Mouse (Mus musculus) MEL (cell line): ENCODE results near the gene Dirc2. TPM values are rescaled to one million over a fixed set of nuclear protein-coding genes. Genes with fewer than 3 reads are reported as not detected.

ENCODE experiments used
- DNase-seq: peaks from one replicate; pipeline ENCODE4 v3.0.0; 2011; ENCODE audit warnings: low read depth, low spot score
- H3K27ac ChIP-seq: 2 replicates; pipeline ENCODE4 v1.5.1; 2012; ENCODE audit warnings: low read depth, mild to moderate bottlenecking, control low read depth, low read length, moderate library complexity; ENCODE audit not compliant: control insufficient read depth
- H3K27me3 ChIP-seq, 2 experiments: fragments of 150-350 bp in 1 of 2; sonication (generic) in 1 of 2; 2 replicates each; pipeline ENCODE4 v1.6.1; 2012; ENCODE audit warnings: low read length in 2 of 2, mild to moderate bottlenecking in 2 of 2, improper control_type of control experiment in 1 of 2, moderate library complexity in 1 of 2; ENCODE audit not compliant: insufficient read depth in 2 of 2, control insufficient read depth in 1 of 2
- H3K36me3 ChIP-seq, 2 experiments: 2 replicates each; pipeline ENCODE4 v1.6.1; 2012 to 2014; ENCODE audit warnings: low read length in 2 of 2, improper control_type of control experiment in 1 of 2, inconsistent platforms in 1 of 2, mild to moderate bottlenecking in 1 of 2; ENCODE audit not compliant: insufficient read depth in 2 of 2, control insufficient read depth in 1 of 2
- H3K4me1 ChIP-seq, 2 experiments: fragments of 150-350 bp in 1 of 2; sonication (generic) in 1 of 2; 2 replicates each; pipeline ENCODE4 v1.6.1; 2012; ENCODE audit warnings: low read length in 2 of 2, improper control_type of control experiment in 1 of 2, mild to moderate bottlenecking in 1 of 2; ENCODE audit not compliant: insufficient read depth in 2 of 2, control insufficient read depth in 1 of 2
- H3K4me3 ChIP-seq, 2 experiments: fragments of 150-350 bp in 1 of 2; sonication (generic) in 1 of 2; 2 replicates each; pipeline ENCODE4 v1.5.1; 2012; ENCODE audit warnings: low read depth in 2 of 2, low read length in 2 of 2, mild to moderate bottlenecking in 2 of 2, moderate library complexity in 2 of 2, control low read depth in 1 of 2, improper control_type of control experiment in 1 of 2; ENCODE audit not compliant: control insufficient read depth in 1 of 2, insufficient read depth in 1 of 2
- H3K79me2 ChIP-seq: 2 replicates; pipeline ENCODE4 v1.6.1; 2012; ENCODE audit warnings: mild to moderate bottlenecking, low read length, moderate library complexity; ENCODE audit not compliant: control insufficient read depth, poor library complexity, insufficient read depth
- H3K9ac ChIP-seq: 2 replicates; pipeline ENCODE4 v1.6.1; 2012; ENCODE audit warnings: low read depth, mild to moderate bottlenecking, control low read depth, low read length, moderate library complexity; ENCODE audit not compliant: control insufficient read depth, poor library complexity, severe bottlenecking
- H3K9me3 ChIP-seq: fragments of 150-350 bp; sonication (generic); replicated peaks from 2 replicates; pipeline ENCODE4 v1.6.1; 2012; ENCODE audit warnings: mild to moderate bottlenecking, low read length, improper control_type of control experiment, moderate library complexity; ENCODE audit not compliant: insufficient read depth
- CHD2 ChIP-seq: IDR thresholded peaks from 2 replicates; pipeline ENCODE4 v1.6.1; 2011; ENCODE audit warnings: low read length, improper control_type of control experiment
- E2F4 ChIP-seq: IDR thresholded peaks from 2 replicates; pipeline ENCODE4 v1.6.1; 2011; ENCODE audit warnings: low read depth, low read length, improper control_type of control experiment, borderline replicate concordance
- ETS1 ChIP-seq: IDR thresholded peaks from 2 replicates; pipeline ENCODE4 v1.6.1; 2012; ENCODE audit warnings: low read depth, mild to moderate bottlenecking, inconsistent platforms, low read length, improper control_type of control experiment, moderate library complexity
- GABPA ChIP-seq: IDR thresholded peaks from 2 replicates; pipeline ENCODE4 v1.6.1; 2012; ENCODE audit warnings: low read depth, mild to moderate bottlenecking, inconsistent platforms, low read length, improper control_type of control experiment, moderate library complexity
- GATA1 ChIP-seq: IDR thresholded peaks from 2 replicates; pipeline ENCODE4 v1.6.1; 2011; ENCODE audit warnings: low read depth, low read length, improper control_type of control experiment
- HCFC1 ChIP-seq: IDR thresholded peaks from 2 replicates; pipeline ENCODE4 v1.6.1; 2012; ENCODE audit warnings: low read depth, mild to moderate bottlenecking, inconsistent platforms, low read length, improper control_type of control experiment, moderate library complexity
- JUND ChIP-seq: IDR thresholded peaks from 2 replicates; pipeline ENCODE4 v1.6.1; 2011; ENCODE audit warnings: low read depth, mild to moderate bottlenecking, improper control_type of control experiment, low read length
- KAT2A ChIP-seq: conservative IDR thresholded peaks from 2 replicates; pipeline ENCODE4 v1.6.1; 2012; ENCODE audit warnings: low read depth, low read length, improper control_type of control experiment, inconsistent platforms
- MAFK ChIP-seq: IDR thresholded peaks from 2 replicates; pipeline ENCODE4 v1.6.1; 2011; ENCODE audit warnings: low read depth, mild to moderate bottlenecking, low read length, improper control_type of control experiment, borderline replicate concordance
- MAX ChIP-seq: IDR thresholded peaks from 2 replicates; pipeline ENCODE4 v1.6.1; 2011; ENCODE audit warnings: low read length, improper control_type of control experiment
- MAZ ChIP-seq: IDR thresholded peaks from 2 replicates; pipeline ENCODE4 v1.6.1; 2012; ENCODE audit warnings: low read depth, mild to moderate bottlenecking, inconsistent platforms, low read length, improper control_type of control experiment
- MYB ChIP-seq: IDR thresholded peaks from 2 replicates; pipeline ENCODE4 v1.6.1; 2011; ENCODE audit warnings: mild to moderate bottlenecking, low read depth, low read length, improper control_type of control experiment
- MYC ChIP-seq: IDR thresholded peaks from 2 replicates; pipeline ENCODE4 v1.6.1; 2011; ENCODE audit warnings: low read depth, mild to moderate bottlenecking, low read length, improper control_type of control experiment, moderate library complexity
- NRF1 ChIP-seq: IDR thresholded peaks from 2 replicates; pipeline ENCODE4 v1.6.1; 2014; ENCODE audit warnings: low read depth, mild to moderate bottlenecking, inconsistent platforms, low read length, improper control_type of control experiment, moderate library complexity; ENCODE audit not compliant: poor library complexity, insufficient read depth, severe bottlenecking
- RAD21 ChIP-seq: IDR thresholded peaks from 2 replicates; pipeline ENCODE4 v1.6.1; 2011; ENCODE audit warnings: mild to moderate bottlenecking, low read depth, low read length, improper control_type of control experiment
- SIN3A ChIP-seq: IDR thresholded peaks from 2 replicates; pipeline ENCODE4 v1.6.1; 2012; ENCODE audit warnings: low read length, improper control_type of control experiment, inconsistent platforms
- TAL1 ChIP-seq: IDR thresholded peaks from 2 replicates; pipeline ENCODE4 v1.6.1; 2012; ENCODE audit warnings: mild to moderate bottlenecking, inconsistent platforms, low read length, moderate library complexity, mixed read lengths
- TBP ChIP-seq: IDR thresholded peaks from 2 replicates; pipeline ENCODE4 v1.8.0; 2011; ENCODE audit warnings: low read depth, low read length, improper control_type of control experiment
- UBTF ChIP-seq: IDR thresholded peaks from 2 replicates; pipeline ENCODE4 v1.6.1; 2012; ENCODE audit warnings: low read depth, mild to moderate bottlenecking, inconsistent platforms, low read length, improper control_type of control experiment, moderate library complexity, borderline replicate concordance; ENCODE audit not compliant: insufficient read depth
- USF1 ChIP-seq: IDR thresholded peaks from 2 replicates; pipeline ENCODE4 v1.6.1; 2014; ENCODE audit warnings: low read depth, mild to moderate bottlenecking, inconsistent platforms, low read length, improper control_type of control experiment, moderate library complexity
- USF2 ChIP-seq, 2 experiments: IDR thresholded peaks; 2 replicates each; pipeline ENCODE4 v1.6.1; 2011 to 2012; ENCODE audit warnings: improper control_type of control experiment in 2 of 2, low read length in 2 of 2, borderline replicate concordance in 1 of 2, inconsistent platforms in 1 of 2, low read depth in 1 of 2, mild to moderate bottlenecking in 1 of 2; ENCODE audit not compliant: insufficient read depth in 1 of 2
- ZNF384 ChIP-seq: IDR thresholded peaks from 2 replicates; pipeline ENCODE4 v1.6.1; 2012; ENCODE audit warnings: low read depth, mild to moderate bottlenecking, inconsistent platforms, low read length, improper control_type of control experiment
- polyA plus RNA-seq, 2 experiments: library from polyadenylated mRNA; stranded (reverse) in 1 of 2; unstranded in 1 of 2; fragments of >175 nt in 1 of 2; fragments of >200 nt in 1 of 2; gene quantifications; 2 replicates each; pipeline versions ENCODE4 v1.2.1 to v1.2.4; 2012; ENCODE audit warnings: low replicate concordance in 2 of 2, low read depth in 1 of 2; ENCODE audit not compliant: insufficient read length in 2 of 2, insufficient read depth in 1 of 2, missing spikeins in 1 of 2
- total RNA-seq: library from RNA; depleted of rRNA; stranded (reverse); fragments of 300-350 nt; gene quantifications from 2 replicates; pipeline ENCODE4 v1.2.3, GENCODE M21; 2012

The Dirc2 gene
- total and polyA plus RNA-seq, 3 experiments, result 1.6 to 4.1 TPM; not detected in 1

DNA sequence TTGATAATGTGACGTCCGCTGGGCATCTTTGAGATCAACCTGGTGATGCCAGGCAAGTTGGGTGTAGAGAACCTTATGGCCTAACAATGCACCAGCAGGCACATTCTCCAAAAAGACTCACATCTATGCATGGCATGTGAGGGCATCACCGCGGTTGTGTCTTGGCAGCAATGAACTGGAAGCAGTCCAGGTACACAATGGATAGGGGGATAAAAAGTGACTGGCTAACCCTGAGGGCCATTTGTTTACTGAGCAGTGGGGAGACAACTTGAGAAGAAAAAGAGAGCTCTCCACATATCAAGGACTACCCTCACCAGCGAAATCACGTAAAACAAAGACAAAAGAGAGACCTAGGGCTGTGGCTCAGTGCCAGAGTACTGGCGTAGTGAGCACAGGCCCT lies 37.1 kb downstream of the Dirc2 start:
- no peaks in the 10 kb centered on the region for H3K9me3 ChIP-seq
- H3K4me3 ChIP-seq, result no peak overlapping the region
- H3K27ac ChIP-seq, result no peak overlapping the region
- no peak for DNase-seq
- H3K27me3 ChIP-seq, result no peaks in the 10 kb centered on the region
- no peaks in the 10 kb centered on the region for H3K79me2 ChIP-seq
- no peak overlapping the region for H3K9ac ChIP-seq
- H3K36me3 ChIP-seq, result no peaks in the 10 kb centered on the region
- TF ChIP-seq MAX, result no peak
- TF ChIP-seq ZNF384, result no peak
- TF ChIP-seq MAFK, result no peak
- TF ChIP-seq UBTF, result no peak
- no peak for TF ChIP-seq MAZ
- TF ChIP-seq E2F4, result no peak
- TF ChIP-seq USF2 (IDR thresholded peaks at IDR 0.05; ENCODE audit: borderline replicate concordance in 1 of 2, insufficient read depth in 1 of 2, low read depth in 1 of 2, low read length in 2 of 2), result no peak
- TF ChIP-seq GATA1, result no peak
- no peak for TF ChIP-seq HCFC1
- TF ChIP-seq JUND, result no peak
- TF ChIP-seq TAL1, result no peak
- no peak for TF ChIP-seq MYB
- TF ChIP-seq SIN3A, result no peak
- H3K4me1 ChIP-seq, result no peaks in the 10 kb centered on the region

DNA sequence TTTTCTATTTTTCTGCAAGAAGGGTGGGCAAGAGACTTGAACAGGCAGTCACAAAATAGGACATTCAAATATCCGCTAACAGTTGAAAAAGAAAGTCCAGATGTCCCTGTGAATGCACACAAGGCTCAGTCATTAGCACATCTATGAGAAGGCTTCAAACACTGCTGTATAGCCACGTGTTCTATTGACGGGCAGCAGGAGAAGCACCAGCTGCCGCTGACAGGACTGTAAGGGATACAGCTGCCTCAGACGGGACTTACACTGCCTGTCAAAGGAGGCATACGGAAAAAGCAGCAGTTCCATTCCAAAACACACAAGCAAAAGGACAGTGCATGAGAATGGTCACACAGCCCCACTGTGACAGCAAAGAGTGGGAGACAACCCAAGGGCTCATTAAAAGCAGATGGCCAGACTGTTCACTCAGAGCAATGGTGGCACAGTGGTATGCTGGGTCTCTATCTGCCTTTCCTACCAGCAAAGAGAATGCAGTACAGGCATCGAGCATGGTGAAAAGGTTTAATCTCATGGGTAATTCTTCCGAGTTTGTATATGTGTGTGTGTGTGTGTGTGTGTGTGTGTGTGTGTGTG lies 39.9 kb downstream of the Dirc2 start:
- Histone ChIP-seq H3K9me3 (no peaks in the 10 kb centered on the region), H3K27me3 (no peaks in the 10 kb centered on the region), H3K79me2 (no peaks in the 10 kb centered on the region), H3K4me1 (no peaks in the 10 kb centered on the region), H3K9ac (no peak overlapping the region), H3K4me3 (no peak overlapping the region), H3K36me3 (no peaks in the 10 kb centered on the region), H3K27ac (no peak overlapping the region)
- no peak for DNase-seq
- TF ChIP-seq GABPA (no peak), NRF1 (no peak), USF2 (IDR thresholded peaks at IDR 0.05; ENCODE audit: borderline replicate concordance in 1 of 2, insufficient read depth in 1 of 2, low read depth in 1 of 2, low read length in 2 of 2) (no peak), RAD21 (no peak), TBP (no peak), USF1 (no peak), ETS1 (no peak), SIN3A (no peak), MAZ (no peak), MYB (no peak), KAT2A (no peak), CHD2 (no peak), MYC (no peak)
